Mouse (Mus musculus) splenic B cell, adult 2 months (primary cell): Measurements from ENCODE around the gene Ctnnbip1.

Experiments
- DNase-seq: peaks from one replicate; pipeline ENCODE4 v3.0.0-alpha.2; 2011; ENCODE audit warnings: low read depth, low spot score
- H3K27me3 ChIP-seq: 2 replicates; pipeline ENCODE4 v1.6.1; 2012; ENCODE audit warnings: mild to moderate bottlenecking, low read length, moderate library complexity, mixed read lengths; ENCODE audit not compliant: control insufficient read depth, poor library complexity, insufficient read depth, severe bottlenecking
- H3K36me3 ChIP-seq: 2 replicates; pipeline ENCODE4 v1.6.1; 2012; ENCODE audit warnings: mild to moderate bottlenecking, low read length, moderate library complexity, mixed read lengths; ENCODE audit not compliant: control insufficient read depth, poor library complexity, insufficient read depth, severe bottlenecking

Gene Ctnnbip1

DNA sequence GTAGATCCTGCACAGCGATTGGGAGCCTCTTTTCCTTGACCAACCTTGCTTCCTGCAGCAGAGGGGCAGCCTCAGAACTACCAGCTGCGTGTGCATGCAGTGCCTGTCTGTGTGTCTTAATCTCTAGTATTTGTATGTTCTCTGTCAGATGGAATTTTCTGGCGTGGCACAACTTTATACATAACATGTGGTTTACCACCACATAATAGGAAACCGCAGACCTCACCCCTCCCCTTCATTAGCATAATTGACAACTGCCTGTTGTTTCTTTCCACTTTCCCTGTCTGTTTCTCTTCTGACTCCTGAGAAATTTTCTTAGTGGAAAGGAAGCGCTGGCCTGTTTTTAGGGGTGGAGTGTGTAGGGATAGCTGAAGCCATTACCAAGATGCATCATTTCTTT lies 23.9 kb downstream of the Ctnnbip1 start:
- H3K27me3 ChIP-seq = no peaks in the 10 kb centered on the region
- H3K36me3 ChIP-seq = no peaks in the 10 kb centered on the region
- DNase-seq = no peak

DNA sequence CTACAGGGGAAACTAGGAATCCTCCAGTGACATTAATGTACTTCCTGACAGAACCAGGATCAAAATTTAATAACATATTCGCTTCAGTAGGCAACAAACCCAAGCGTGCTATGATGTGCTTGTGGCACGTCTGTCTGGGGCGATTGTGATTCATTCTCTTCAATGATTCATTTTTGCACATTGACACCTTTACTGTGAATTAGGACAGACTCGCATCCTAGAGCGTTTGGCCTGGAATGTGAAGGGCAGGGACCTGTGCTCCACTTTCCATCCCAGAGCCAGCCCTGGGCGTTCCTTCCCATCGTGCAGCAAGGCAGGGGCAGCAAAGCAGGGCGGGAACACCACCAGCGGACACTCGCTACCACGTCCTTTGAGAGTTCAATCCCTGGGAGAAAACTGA lies 24.4 kb downstream of the Ctnnbip1 start:
- DNase-seq = no peak
- Histone ChIP-seq H3K27me3 (no peaks in the 10 kb centered on the region), H3K36me3 (no peaks in the 10 kb centered on the region)

DNA sequence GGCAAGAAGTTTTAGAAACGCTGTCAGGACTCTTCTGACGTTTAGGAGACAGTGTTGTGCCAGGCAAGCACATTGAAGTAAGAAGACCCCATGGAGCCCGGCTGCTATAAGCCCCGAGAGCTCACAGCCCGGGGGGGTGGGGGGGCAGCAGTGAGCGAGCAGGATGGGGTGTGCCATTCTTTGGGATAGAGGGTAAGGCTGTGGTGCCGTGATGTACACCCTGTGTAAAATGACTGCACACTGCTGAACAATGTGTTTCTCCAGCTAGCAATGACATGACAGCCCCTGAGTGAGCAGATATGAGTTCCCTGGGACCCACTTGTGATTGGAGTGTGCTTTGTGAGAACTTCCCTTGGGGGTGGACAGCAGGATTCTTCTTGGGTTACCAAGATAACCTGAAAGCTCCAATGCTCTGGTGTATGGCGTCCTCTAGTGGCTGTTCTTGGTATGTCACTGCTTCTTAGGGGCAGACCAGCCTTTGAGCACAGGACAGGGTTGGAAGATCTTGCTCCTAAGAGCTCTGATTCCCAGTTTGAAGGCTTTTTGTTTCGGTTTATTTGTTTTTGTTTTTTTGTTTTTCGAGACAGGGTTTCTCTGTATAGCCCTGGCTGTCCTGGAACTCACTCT lies 25.0 kb downstream of the Ctnnbip1 start:
- H3K36me3 ChIP-seq = no peaks in the 10 kb centered on the region
- no peaks in the 10 kb centered on the region for H3K27me3 ChIP-seq
- DNase-seq = peak; percentile 85

DNA sequence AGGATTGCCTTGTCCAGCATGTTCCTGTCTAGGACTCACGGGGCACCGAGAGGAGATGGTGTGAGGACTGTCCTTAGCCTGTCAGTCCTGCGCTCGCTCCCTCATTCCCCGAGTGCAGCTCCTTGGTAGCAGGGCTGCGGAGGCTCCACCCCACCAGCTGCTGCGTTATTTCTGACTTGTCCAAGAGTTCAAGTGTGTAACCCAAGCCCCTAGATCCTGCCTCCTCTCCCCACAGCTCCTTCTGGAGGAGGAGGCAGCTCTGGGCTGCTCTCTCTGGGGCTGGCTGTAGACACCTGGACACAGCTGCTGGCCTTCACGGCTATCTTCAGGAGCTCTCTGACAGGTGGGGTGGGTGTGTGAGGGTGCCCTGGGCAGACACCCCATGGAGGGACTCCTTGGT lies 26.9 kb downstream of the Ctnnbip1 start:
- DNase-seq = no peak
- no peaks in the 10 kb centered on the region for H3K36me3 ChIP-seq

DNA sequence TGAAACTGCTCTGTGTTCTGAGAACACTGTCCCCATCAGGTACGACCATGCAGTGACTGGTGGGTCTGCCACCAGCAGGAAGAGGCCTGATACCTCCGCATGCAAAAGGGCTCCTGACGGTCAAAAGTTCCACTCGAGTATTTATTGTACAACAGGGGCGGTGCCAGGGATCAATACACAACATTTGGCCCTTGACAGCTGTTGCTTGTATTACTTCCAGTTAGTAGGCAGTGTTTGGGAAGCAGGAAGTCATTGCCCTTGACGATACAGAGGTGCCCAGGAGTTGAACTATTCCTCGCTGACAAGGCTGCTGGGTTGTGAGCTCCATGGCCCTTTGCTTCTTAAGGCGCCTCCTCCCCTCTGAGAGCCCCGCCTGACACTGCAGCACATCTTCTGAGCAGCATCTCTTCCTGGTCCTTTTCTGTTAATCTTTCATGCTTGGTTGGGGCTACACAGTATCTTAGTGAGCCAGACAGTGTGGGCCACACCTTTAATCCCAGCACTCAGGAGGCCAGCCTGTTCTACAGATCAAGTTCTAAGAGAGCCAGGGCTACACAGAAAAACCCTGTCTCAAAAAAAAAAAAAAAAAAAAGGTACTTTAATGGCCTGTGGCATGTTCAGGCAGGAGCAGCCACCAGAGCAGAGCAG lies 28.9 kb downstream of the Ctnnbip1 start:
- DNase-seq = no peak
- no peaks in the 10 kb centered on the region for H3K27me3 ChIP-seq

More for the DNA sequence above, 26.9 kb downstream of the Ctnnbip1 start:
- no peaks in the 10 kb centered on the region for H3K27me3 ChIP-seq

DNA sequence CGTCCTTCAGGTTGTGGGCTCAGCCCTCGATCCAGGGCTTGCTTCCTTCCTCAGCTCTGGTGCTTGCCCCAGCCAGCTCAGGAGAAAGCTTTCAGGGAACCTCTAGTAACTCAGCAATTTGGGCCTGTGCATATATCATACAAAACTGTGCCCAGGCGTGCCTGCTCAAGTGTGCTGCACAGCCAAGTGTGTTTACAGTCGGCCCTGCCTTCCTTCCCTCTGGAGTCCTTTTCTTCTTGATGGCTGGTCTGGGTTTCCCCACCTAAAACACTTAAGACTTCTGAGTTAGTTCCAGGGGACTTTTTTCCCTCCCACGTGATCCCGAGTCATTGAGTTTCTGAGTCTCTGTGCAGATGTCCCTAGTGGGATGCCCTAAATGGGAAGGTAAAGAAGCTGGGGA lies 29.5 kb downstream of the Ctnnbip1 start:
- no peak for DNase-seq
- Histone ChIP-seq H3K27me3 (no peaks in the 10 kb centered on the region), H3K36me3 (no peaks in the 10 kb centered on the region)

More for the DNA sequence above, 28.9 kb downstream of the Ctnnbip1 start:
- H3K36me3 ChIP-seq = no peaks in the 10 kb centered on the region

DNA sequence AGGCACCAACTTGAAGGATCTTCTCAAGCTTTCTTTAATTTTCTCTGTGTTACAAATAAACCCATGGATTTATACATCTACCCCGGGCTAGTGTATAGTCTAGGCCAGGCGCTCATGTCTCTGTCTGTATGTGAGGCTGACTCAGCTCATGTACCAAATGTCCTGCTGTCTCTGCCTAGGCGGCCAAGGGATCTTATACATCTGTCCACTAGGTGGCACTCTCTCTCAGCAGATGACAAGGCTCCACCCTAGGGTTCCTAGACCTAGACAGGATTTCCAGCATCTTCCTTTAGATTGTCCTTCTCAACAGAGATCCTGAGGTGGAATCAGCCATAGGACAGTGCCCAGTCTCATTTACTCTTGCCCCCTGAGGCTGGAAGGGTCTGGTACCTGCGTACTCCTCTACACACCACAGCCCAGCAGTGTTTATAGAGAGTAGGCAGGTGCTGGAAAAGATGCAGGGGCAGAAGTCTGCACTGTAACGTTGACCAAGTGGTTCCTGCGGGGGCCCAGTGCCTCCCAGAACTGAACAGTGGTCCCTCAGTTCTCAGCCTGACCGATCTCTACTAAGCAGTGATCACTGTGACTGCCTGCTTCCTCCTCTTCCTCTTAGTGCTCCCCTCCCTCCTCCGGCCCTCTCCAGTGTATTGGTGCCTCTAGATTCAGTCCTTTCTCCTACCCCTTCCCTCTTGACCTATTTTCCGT lies 31.3 kb downstream of the Ctnnbip1 start:
- H3K27me3 ChIP-seq = no peaks in the 10 kb centered on the region
- DNase-seq = peak; percentile 81
- H3K36me3 ChIP-seq = no peaks in the 10 kb centered on the region

DNA sequence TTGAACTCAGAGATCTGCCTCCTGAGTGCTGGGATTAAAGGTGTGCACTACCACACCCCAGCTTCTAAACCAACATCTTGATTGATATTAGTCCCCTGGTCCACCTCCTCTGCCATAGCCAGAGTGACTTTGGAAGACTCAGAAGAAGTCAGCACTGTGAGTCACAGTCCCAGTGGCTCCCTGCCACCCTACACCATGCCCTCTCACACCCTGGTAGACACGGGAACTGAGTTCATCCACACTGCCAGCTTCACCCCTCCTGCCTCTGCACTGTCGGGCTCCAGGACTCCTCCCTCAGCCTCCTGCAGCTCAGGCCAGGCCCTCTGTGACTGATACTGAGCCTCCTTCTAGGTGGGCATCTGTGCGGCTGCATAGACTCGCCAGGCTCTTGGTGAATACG lies 32.8 kb downstream of the Ctnnbip1 start:
- Histone ChIP-seq H3K27me3 (no peaks in the 10 kb centered on the region), H3K36me3 (no peaks in the 10 kb centered on the region)
- DNase-seq = no peak

DNA sequence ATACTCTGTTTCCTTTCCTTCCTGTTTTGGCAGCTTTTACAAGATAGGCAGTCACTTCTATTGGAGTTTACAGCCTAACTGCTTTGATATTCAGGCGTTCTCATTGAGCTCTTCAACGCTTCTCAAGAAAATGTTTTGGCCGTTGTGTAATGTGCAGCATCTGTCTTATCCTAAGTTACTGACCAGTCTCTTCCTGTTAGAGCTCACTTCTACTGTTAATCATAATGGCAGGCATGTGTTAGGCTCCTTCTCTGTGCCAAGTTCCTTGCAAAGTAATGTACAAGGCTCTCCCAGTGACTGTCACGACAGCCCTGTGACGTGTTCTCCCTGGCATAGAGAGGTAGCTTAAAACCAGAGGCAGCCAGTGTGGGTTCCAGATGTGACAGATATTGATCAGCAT lies 33.7 kb downstream of the Ctnnbip1 start:
- Histone ChIP-seq H3K36me3 (no peaks in the 10 kb centered on the region), H3K27me3 (no peaks in the 10 kb centered on the region)
- no peak for DNase-seq

DNA sequence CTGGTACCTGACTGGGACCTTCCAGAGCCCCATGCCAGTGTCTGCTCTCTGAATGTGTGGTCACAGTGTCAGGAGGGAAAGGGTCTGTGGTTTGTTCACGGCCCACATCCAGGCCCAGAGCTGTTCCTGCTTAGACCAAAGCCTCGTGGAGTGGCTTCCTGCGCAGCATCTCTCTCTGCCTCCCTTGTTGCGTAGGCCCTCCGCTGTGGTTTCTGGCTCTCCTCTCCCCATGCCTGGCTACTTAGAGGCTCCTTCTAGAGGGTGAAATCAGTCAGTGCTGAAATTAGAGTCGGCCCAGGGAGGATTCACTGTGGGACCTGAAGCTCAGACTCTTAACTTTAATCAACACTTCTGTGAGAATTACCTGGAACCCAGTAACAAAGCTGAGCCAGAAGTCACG lies 35.8 kb downstream of the Ctnnbip1 start:
- Histone ChIP-seq H3K36me3 (no peaks in the 10 kb centered on the region), H3K27me3 (no peaks in the 10 kb centered on the region)
- no peak for DNase-seq

DNA sequence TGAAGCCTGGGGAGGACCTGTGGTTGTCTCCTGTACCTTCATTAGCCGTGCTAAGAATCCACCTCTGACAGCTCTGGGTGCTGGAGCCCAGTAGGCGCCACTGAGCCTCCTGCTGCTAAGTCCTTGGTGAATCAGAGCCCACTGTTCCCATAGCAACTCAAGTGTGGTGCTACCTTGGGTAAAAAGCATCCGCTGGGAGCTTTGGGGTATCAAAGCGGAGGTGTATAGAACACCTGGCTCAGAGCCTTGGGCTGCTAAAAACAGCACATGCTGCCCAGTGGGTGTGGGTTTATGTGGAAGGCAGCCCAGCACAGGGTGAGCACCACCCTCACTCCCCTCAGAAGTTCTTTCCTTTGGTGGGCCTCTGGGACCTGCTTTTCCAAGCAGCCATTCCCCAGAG lies 38.1 kb downstream of the Ctnnbip1 start:
- no peaks in the 10 kb centered on the region; the same call in 1 of the 2 replicates for H3K27me3 ChIP-seq
- DNase-seq = no peak
- H3K36me3 ChIP-seq = no peaks in the 10 kb centered on the region

DNA sequence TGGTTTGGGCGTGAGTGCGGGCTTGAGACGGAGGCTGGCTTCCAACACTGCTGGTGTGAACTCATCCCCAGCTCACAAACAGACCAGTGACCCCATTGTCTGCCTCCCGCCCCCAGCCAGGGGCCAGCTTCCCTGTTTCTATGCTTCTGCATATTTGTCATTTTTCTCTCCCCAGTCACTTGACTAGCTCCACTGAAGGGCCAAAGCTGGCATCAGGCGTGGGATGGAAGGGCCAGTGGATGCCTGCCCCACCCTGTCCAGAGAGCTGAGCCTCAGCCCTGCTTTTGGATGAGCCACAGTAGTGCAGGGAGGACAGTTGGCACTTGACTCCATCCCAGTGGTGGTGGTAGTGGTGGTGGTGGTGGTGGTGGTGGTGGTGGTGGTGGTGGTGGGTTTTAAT lies 39.9 kb downstream of the Ctnnbip1 start:
- H3K27me3 ChIP-seq = no peaks in the 10 kb centered on the region; the same call in 1 of the 2 replicates
- DNase-seq = no peak
- H3K36me3 ChIP-seq = no peaks in the 10 kb centered on the region

DNA sequence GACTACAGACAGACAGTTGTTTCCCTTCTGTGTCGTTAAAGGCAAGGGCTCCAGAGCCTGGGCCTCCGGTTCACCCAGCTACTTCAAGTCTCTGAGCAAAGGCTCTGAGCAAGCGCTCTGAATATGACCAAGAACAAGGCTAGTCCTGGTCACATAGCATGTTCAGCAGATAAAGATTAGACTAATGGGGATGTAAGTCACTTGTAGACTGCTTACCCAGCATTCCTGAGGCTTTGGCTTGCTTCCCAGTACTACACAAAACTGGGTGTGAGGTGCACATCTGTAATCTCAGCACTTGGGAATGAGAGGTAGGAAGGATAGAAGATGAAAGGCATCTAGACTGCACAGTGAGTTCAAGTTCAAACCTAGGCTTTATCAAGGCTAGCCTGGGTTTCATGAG lies 40.4 kb downstream of the Ctnnbip1 start:
- Histone ChIP-seq H3K36me3 (no peaks in the 10 kb centered on the region), H3K27me3 (no peaks in the 10 kb centered on the region; the same call in 1 of the 2 replicates)
- no peak for DNase-seq

DNA sequence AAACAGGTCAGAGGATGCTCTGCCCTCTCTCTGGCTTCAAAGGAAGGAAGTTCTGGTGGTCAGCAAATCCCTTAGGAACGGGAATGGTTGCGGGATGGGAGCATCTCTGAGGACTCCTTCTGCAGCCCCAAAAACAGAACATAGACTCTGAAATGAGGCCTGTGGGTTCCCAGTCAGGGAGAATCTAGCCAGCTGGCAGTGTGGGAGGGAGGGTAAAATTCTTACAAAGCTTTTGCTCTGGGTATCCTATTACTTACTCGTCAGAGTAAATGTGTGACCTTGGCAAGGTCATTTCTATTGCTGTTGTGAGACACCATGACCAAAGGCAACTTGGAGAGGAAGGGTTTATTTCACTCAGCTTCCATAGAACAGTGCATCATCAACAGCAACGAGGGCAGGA lies 43.4 kb downstream of the Ctnnbip1 start:
- Histone ChIP-seq H3K27me3 (no peaks in the 10 kb centered on the region; the same call in 1 of the 2 replicates), H3K36me3 (no peaks in the 10 kb centered on the region)
- DNase-seq = no peak
